Mouse (Mus musculus) G1E (cell line): Measurements from ENCODE around the gene Slc22a13.

Experiments
- CTCF ChIP-seq: IDR thresholded peaks from 2 replicates; pipeline ENCODE4 v1.5.1; 2012; ENCODE audit warnings: low read depth, low read length, inconsistent platforms, mixed read lengths
- GATA1 ChIP-seq: IDR thresholded peaks from 2 replicates; pipeline ENCODE4 v1.6.1; 2012; ENCODE audit warnings: borderline replicate concordance, low read length, inconsistent platforms, mixed read lengths
- TAL1 ChIP-seq: conservative IDR thresholded peaks from 2 replicates; pipeline ENCODE4 v1.6.1; 2012; ENCODE audit warnings: low read depth, low read length, inconsistent platforms, mixed read lengths

DNA sequence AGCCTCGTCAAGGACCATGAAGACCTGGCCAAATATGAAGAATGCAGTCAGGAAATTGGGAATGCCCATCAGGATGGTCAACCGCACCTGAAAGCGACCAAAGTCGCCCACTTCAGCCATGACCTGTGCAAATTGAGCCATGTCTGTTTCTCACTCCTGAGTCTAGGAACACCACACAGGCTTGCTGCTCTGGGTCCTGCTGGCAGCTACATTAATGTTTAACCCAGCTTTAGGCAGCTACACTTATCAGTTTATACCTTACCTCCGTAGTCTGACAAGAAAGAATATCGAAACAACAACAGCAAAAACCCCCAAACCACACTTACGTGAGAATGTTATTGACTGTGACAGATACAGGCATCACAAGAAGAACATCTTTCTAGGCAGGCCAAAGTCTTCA, 22.7 kb upstream of the Slc22a13 start:
- TF ChIP-seq CTCF: no peak
- no peak for TF ChIP-seq TAL1
- no peak for TF ChIP-seq GATA1
